Mouse (Mus musculus): Measurements from ENCODE around the gene Uts2r. TPM values are rescaled to one million over a fixed set of nuclear protein-coding genes. Genes with fewer than 3 reads are reported as not detected.

Uts2r gene
- under 1 TPM in 1 of 2 experiments, not detected in 1; 0.21 TPM for total RNA-seq (2021)
- long read RNA-seq, experiment 1, result 0 reads
- long read RNA-seq, experiment 2, result 0 reads

- no peak for DNase-seq (ENCODE audit: extremely low spot score in 1 of 2, low spot score in 2 of 2)
- Histone ChIP-seq H3K27ac (no peak within 1 kb of the TSS), H3K4me3 (no peak within 1 kb of the TSS)
- intact Hi-C loops (cut with DNase I), result no loop called here
- TF ChIP-seq CTCF (IDR thresholded peaks at IDR 0.05), result no peak
Measured at GRCm38 (mm10) chr11:121159971-121160370, at the start of gene Uts2r. Gene Uts2r (plus strand): TSS chr11:121160271.

- Histone ChIP-seq H3K4me3 (no peak overlapping the region), H3K27ac (no peak overlapping the region)
- intact Hi-C loops (cut with DNase I), result no loop called here
- DNase-seq (ENCODE audit: extremely low spot score in 1 of 2, low spot score in 2 of 2), result no peak
- TF ChIP-seq CTCF (IDR thresholded peaks at IDR 0.05), result no peak
Measured at GRCm38 (mm10) chr11:121111051-121111450, 49.0 kb upstream of the Uts2r start.

DNA sequence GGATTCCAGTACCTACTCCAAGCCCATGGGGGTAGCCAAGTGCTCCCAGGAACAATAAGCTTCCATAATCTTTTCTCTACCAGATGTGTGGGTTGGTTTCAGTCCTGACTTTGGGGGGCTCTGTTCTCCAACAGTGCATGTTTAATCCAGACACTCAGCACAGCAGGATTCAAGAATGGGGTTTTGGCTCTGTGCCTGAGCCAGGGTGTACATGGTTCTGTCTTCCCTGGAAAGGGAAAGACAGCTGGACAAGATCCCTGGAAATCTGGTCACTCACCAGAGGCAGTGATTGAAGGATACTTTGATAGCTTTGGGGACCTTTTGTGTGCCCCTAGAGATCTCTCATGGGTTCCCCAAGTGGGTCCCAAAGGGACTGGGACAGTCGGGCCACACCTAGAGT, 48.5 kb upstream of the Uts2r start:
- TF ChIP-seq CTCF (IDR thresholded peaks at IDR 0.05), result no peak
- DNase-seq (ENCODE audit: extremely low spot score in 1 of 2, low spot score in 2 of 2), result no peak
- H3K4me3 ChIP-seq, result no peak overlapping the region
- no peak overlapping the region for H3K27ac ChIP-seq
- intact Hi-C loops (cut with DNase I), result no loop called here

GRCm38 (mm10) chr11:121112091-121112775, 47.8 kb upstream of the Uts2r start:
- H3K4me3 ChIP-seq, result no peak overlapping the region
- intact Hi-C loops (cut with DNase I), result no loop called here
- TF ChIP-seq CTCF (IDR thresholded peaks at IDR 0.05), result no peak

GRCm38 (mm10) chr11:121118106-121118505, 42.0 kb upstream of the Uts2r start:
- H3K4me3 ChIP-seq, result no peak overlapping the region
- H3K27ac ChIP-seq, result no peak overlapping the region
- no peak for DNase-seq (ENCODE audit: extremely low spot score in 1 of 2, low spot score in 2 of 2)
- intact Hi-C loops (cut with DNase I), result no loop called here
- no peak for TF ChIP-seq CTCF (IDR thresholded peaks at IDR 0.05)

More at GRCm38 (mm10) chr11:121112091-121112775, 47.8 kb upstream of the Uts2r start:
- H3K27ac ChIP-seq, result no peak overlapping the region
- DNase-seq (ENCODE audit: extremely low spot score in 1 of 2, low spot score in 2 of 2), result no peak

- no peak within 1 kb of the TSS for H3K4me3 ChIP-seq
- no peak for DNase-seq (ENCODE audit: extremely low spot score in 1 of 2, low spot score in 2 of 2)
- intact Hi-C loops (cut with DNase I), result no loop called here
- H3K27ac ChIP-seq, result no peak within 1 kb of the TSS
- TF ChIP-seq CTCF (IDR thresholded peaks at IDR 0.05), result no peak
Measured at GRCm38 (mm10) chr11:121118577-121118976, 41.5 kb upstream of the Uts2r start, which contains the start of gene Tex19.2. Gene Tex19.2 (minus strand): TSS chr11:121118677.

- H3K4me3 ChIP-seq, result no peak overlapping the region
- intact Hi-C loops (cut with DNase I), result no loop called here
- DNase-seq (ENCODE audit: extremely low spot score in 1 of 2, low spot score in 2 of 2), result no peak
- no peak overlapping the region for H3K27ac ChIP-seq
- no peak for TF ChIP-seq CTCF (IDR thresholded peaks at IDR 0.05)
Measured at GRCm38 (mm10) chr11:121121151-121121550, 38.9 kb upstream of the Uts2r start.

GRCm38 (mm10) chr11:121122024-121122670, 37.9 kb upstream of the Uts2r start:
- no peak overlapping the region for H3K4me3 ChIP-seq
- no peak overlapping the region for H3K27ac ChIP-seq
- no peak for TF ChIP-seq CTCF (IDR thresholded peaks at IDR 0.05)
- DNase-seq (ENCODE audit: extremely low spot score in 1 of 2, low spot score in 2 of 2), result no peak
- intact Hi-C loops (cut with DNase I), result no loop called here

DNA sequence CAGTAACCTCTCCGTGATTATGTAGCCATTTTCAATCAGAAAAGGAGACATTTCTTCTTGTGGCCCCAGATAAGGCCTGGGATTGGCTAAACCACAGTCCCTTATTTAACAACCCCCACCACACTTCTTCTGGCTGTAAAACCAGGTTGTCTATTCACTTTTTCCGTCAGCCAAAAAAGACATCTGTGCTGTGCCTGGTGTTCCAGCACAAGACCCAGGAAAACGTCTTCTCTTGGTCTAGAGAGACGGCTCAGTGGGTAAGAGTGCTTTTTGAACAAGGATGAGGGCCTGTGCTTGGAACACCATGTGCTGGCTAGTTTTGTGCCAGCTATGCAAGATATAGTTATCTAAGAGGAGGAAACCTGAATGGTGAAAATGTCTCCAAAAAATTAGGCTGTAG, 36.6 kb upstream of the Uts2r start:
- no peak overlapping the region for H3K27ac ChIP-seq
- no peak for DNase-seq (ENCODE audit: extremely low spot score in 1 of 2, low spot score in 2 of 2)
- no peak overlapping the region for H3K4me3 ChIP-seq
- intact Hi-C loops (cut with DNase I), result no loop called here
- no peak for TF ChIP-seq CTCF (IDR thresholded peaks at IDR 0.05)

DNA sequence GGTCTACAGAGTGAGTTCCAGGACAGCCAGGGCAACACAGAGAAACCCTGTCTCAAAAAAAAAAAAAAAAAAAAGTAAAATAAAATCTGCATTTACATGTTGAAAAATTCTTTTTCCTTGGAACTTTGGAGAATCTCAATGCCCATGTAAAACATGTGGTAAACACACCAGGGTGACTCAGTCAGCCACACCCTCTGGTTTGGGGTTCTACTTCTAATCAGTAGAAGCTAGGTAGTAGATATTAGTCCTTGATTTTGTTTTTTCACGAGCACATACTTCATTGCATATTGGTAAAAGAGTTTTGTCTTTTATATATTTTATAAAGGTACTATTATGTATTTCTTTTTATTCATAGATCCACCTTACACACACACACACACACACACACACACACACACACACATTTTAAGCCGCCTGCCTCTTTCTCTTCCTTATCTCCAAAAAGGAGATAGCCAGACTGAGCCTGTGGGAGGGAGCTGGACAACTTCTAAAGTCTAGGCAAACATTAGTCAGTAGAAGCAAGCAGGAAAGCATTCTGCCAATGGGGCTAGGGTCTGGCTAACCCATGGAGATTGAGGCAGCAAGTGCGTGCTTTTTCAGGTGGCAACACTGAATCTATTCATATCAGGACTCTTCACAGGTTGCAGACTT, 34.4 kb upstream of the Uts2r start:
- no peak overlapping the region for H3K4me3 ChIP-seq
- TF ChIP-seq CTCF (IDR thresholded peaks at IDR 0.05), result no peak
- intact Hi-C loops (cut with DNase I), result no loop called here
- DNase-seq (ENCODE audit: extremely low spot score in 1 of 2, low spot score in 2 of 2), result no peak
- no peak overlapping the region for H3K27ac ChIP-seq

GRCm38 (mm10) chr11:121126395-121126794, 33.7 kb upstream of the Uts2r start:
- TF ChIP-seq CTCF (IDR thresholded peaks at IDR 0.05), result peak; percentile 35
- Histone ChIP-seq H3K27ac (no peak overlapping the region), H3K4me3 (no peak overlapping the region)
- no peak for DNase-seq (ENCODE audit: extremely low spot score in 1 of 2, low spot score in 2 of 2)
- intact Hi-C loops (cut with DNase I), result no loop called here

DNA sequence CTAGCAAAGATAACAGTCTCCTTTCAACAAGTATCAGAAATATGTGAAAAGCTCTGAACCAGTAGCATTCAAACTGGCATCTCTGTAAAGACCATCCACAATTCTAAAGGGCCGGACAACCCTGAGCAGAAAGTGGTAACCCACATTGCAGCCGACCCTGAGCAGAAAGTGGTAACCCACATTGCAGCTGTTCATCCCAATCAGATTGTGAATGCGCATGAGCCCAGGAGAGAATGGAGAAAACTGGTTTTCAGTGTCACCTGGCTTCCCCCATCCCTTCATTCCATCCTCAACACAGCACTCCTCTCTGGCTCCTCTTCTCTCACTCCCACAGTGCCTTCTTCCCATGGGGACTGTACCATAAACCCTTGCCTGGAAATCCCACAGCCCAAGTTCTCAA, 32.6 kb upstream of the Uts2r start:
- DNase-seq (ENCODE audit: extremely low spot score in 1 of 2, low spot score in 2 of 2), result no peak
- intact Hi-C loops (cut with DNase I), result no loop called here
- Histone ChIP-seq H3K4me3 (no peak overlapping the region), H3K27ac (no peak overlapping the region)
- no peak for TF ChIP-seq CTCF (IDR thresholded peaks at IDR 0.05)

All from left cerebral cortex, adult 2 months (tissue).